28 mouse cellular contexts compared by ENCODE assay signal in the genomic region with DNA sequence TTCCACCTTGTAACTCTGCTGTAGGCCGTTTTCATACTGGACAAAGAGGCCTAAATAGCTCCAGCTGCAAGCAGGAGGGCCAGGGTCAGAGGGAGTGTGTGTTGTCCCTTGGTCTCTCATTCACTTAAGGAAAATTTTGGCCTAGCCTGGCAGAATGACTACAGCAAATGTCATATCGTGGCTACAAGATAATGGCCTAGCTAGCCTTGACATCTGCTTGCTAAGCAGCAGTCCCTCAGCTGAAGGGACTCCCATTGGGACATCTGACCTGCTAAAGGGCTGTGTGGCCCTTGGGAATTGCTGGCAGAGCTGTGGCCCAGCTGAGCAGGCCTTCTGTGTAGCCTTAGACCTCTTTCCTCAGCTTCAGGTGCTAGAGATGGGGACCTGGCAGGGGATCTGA. TPM values are rescaled to one million over a fixed set of nuclear protein-coding genes. Genes with fewer than 3 reads are reported as not detected.
"Had no signal": no experiment of that assay in that cellular context is flagged by ENCODE, and none has a peak within 500 bp of the region (broad histone marks: within the 10 kb centered on the region; RNA-seq: fewer than 3 reads in every experiment).

No protein-coding gene starts in this region.

- DNase-seq: cerebellum, postnatal 14 days; cerebellum, postnatal 25 days; embryo, embryonic 11 days; gastrocnemius, adult 2 months; gastrocnemius, postnatal 10 days; gastrocnemius, postnatal 14 days; gastrocnemius, postnatal 25 days; gastrocnemius, postnatal 36 days; heart, adult 18-20 months; heart, adult 2 months had no signal

RNA-seq across cellular contexts. Expression of a gene that starts 53.8 kb away (rescaled TPM):
- total RNA-seq: common myeloid progenitor, adult 5-6 weeks; gastrocnemius, adult 18-20 months; gastrocnemius, adult 2 months; gastrocnemius, adult 8-10 months; gastrocnemius, postnatal 10 days; gastrocnemius, postnatal 14 days; gastrocnemius, postnatal 25 days; gastrocnemius, postnatal 36 days; gastrocnemius, postnatal 4 days; granulocyte monocyte progenitor cell, adult 5-6 weeks; heart, adult 18-20 months; heart, adult 2 months; heart, adult 8-10 months had no signal
- polyA plus RNA-seq: cortical plate, adult 2 months; erythroblast, embryonic 14.5 days; forebrain, embryonic 13.5 days; forebrain, embryonic 14.5 days; forebrain, embryonic 15.5 days; forebrain, embryonic 16.5 days; forebrain, postnatal 0 days; frontal cortex, adult 2 months; gonadal fat pad, adult 2 months; heart, adult 2 months; heart, embryonic 11.5 days had no signal

RNA-seq across cellular contexts. Expression of a gene that starts 57.0 kb away (rescaled TPM):
- total RNA-seq: common myeloid progenitor, adult 5-6 weeks; granulocyte monocyte progenitor cell, adult 5-6 weeks had no signal
- polyA plus RNA-seq: embryonic facial prominence, embryonic 10.5 days; erythroblast, embryonic 14.5 days; forebrain, embryonic 10.5 days had no signal
